Mouse (Mus musculus): ENCODE results near the gene Fsip1. TPM values are rescaled to one million over a fixed set of nuclear protein-coding genes. Genes with fewer than 3 reads are reported as not detected.

Fsip1 gene
- polyA plus RNA-seq, 1 experiment from 2014 or later, result not detected

DNA sequence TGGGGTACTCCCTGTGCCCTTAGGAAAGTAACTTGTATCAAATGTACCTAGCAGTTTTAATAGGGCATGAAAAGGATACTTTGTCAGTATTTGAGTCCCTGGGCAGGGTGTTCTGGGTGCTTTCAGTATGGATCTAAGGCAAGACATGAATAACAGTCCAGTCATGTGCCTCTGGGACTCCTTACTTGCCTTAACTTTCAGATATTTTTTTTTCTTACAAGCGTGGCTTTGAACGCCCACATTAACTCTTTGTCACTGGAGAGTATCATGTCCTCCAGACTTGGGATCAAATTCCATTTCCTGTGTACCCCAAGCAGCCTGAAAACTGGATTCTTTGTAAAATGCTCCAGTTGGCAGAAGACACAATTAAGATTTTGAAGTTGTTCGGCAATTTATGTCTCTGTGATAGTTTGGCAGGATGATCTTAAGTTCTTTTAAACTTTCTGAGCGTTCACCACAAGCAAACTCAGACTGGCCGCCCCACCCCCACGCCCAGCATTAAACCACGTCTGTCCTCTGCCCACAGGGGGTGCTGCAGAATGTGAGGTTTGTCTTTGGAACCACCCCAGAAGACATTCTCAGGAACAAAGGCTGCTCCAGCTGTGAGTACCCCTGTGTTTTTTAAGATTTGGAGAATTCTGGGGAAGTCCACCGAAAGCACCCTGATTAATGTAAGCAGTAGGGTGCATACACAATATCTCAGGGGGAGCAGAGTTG, 142.8 kb downstream of the Fsip1 start:
- Histone ChIP-seq H3K9ac (peak overlapping the region; percentile 85), H3K27ac (replicated peaks) (no peak overlapping the region), H3K4me3 (peak overlapping the region; percentile 68), H3K27me3 (replicated peaks) (peaks cover 10% of the 10 kb centered on the region; the same call in 1 of the 2 replicates), H3K9me3 (no peaks in the 10 kb centered on the region), H3K4me2 (peak overlapping the region; percentile 94), H3K4me1 (peaks cover 51% of the 10 kb centered on the region), H3K36me3 (peaks cover 47% of the 10 kb centered on the region)
- no peak for ATAC-seq (ENCODE audit: extremely low read depth, insufficient number of reproducible peaks, low FRiP score, low TSS enrichment)
- WGBS, result 48% methylated on average over 8 of the region's 8 CpGs

DNA sequence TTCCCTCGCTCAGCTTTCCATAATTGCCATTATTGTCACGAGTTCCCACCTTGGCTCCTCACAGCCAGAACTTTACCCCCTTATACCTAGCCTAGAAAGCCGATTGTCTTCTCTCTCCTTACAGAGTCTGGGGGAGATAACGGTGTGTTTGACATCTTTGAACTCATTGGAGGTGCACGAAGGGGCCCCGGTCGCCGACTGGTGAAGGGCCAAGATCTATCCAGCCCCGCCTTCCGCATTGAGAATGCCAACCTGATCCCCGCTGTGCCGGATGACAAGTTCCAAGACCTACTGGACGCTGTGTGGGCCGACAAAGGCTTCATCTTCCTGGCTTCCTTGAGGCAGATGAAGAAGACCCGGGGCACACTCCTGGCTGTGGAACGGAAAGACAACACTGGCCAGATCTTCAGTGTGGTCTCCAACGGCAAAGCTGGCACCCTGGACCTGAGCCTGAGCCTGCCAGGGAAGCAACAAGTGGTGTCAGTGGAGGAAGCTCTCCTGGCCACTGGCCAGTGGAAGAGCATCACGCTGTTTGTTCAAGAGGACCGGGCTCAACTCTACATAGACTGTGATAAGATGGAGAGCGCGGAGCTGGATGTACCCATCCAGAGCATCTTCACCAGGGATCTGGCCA, 143.8 kb downstream of the Fsip1 start:
- Histone ChIP-seq H3K36me3 (peaks cover 37% of the 10 kb centered on the region), H3K4me3 (peak overlapping the region; percentile 68), H3K9me3 (no peaks in the 10 kb centered on the region), H3K9ac (peak overlapping the region; percentile 85), H3K27ac (replicated peaks) (peak overlapping the region; percentile 45), H3K4me1 (peaks cover 51% of the 10 kb centered on the region), H3K4me2 (peak overlapping the region; percentile 94), H3K27me3 (replicated peaks) (peaks cover 10% of the 10 kb centered on the region; the same call in 1 of the 2 replicates)
- WGBS, result 30% methylated on average over 21 of the region's 21 CpGs
- ATAC-seq (ENCODE audit: extremely low read depth, insufficient number of reproducible peaks, low FRiP score, low TSS enrichment), result no peak

DNA sequence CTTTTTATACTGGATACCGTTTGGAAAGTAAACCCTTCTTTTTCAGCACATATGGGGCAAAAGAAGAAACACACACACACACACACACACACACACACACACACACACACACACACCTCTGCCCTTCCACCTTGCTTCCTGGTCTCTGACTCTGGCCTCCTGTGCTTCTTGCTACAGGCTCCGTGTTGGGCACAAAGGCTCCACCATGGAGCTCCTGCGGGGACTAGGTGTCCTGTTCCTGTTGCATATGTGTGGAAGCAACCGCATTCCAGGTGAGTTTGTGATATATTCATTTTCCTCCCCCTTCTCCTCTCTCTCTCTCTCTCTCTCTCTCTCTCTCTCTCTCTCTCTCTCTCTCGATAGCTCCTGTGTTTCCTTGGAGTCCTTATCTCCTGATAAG, 144.3 kb downstream of the Fsip1 start:
- H3K9ac ChIP-seq, result peak overlapping the region; percentile 85
- peak overlapping the region; percentile 68 for H3K4me3 ChIP-seq
- peaks cover 32% of the 10 kb centered on the region for H3K36me3 ChIP-seq
- peaks cover 10% of the 10 kb centered on the region; the same call in 1 of the 2 replicates for H3K27me3 ChIP-seq (replicated peaks)
- peaks cover 51% of the 10 kb centered on the region for H3K4me1 ChIP-seq
- ATAC-seq (ENCODE audit: extremely low read depth, insufficient number of reproducible peaks, low FRiP score, low TSS enrichment), result no peak
- H3K27ac ChIP-seq (replicated peaks), result peak overlapping the region; percentile 45; the same call in 1 of the 2 replicates
- H3K4me2 ChIP-seq, result peak overlapping the region; percentile 94
- H3K9me3 ChIP-seq, result no peaks in the 10 kb centered on the region
- whole genome bisulfite sequencing, result 11% methylated on average over 5 of the region's 5 CpGs

DNA sequence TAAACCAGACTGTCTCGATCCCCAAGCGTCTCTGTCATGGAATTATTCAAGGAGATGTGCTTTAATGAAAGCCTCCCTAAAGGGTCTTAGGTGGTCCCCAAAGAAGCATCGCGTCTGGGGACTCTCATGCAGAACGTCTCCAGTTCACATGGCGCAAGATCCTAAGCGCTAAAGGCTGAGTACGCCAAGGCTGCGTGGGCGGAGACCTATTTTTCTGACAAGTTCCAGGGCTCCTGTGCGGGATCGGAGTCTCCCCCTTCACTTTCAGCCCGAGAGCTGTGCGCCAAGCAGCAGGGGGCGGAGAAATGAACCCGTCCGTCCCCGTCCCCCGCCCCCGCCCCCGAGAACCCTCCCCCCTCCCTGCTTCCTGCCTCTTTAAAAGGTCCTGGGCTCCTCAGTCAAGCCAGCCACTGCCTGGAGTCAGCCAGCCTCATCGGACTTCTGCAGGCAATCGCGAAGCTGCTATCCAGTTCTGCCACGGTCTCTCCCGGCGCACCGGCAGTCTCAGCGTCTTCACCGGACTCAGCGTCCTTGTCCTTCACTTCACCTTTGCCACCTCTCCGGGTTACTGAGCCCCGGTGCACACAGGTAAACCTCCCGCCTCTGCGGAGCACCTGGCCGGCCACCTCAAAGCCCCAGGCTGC, 145.2 kb downstream of the Fsip1 start, which contains the start of gene Thbs1:
Gene Thbs1, plus strand, starts transcription at position 389 of the 644 bp plus-strand sequence.
- peaks cover 24% of the 10 kb centered on the region for H3K36me3 ChIP-seq
- peak; percentile 55; the same call in 1 of the 2 replicates for ATAC-seq (ENCODE audit: extremely low read depth, insufficient number of reproducible peaks, low FRiP score, low TSS enrichment)
- peak within 1 kb of the TSS; percentile 68 for H3K4me3 ChIP-seq
- peak within 1 kb of the TSS; percentile 85 for H3K9ac ChIP-seq
- H3K4me1 ChIP-seq, result peaks cover 51% of the 10 kb centered on the region
- H3K27ac ChIP-seq (replicated peaks), result peak within 1 kb of the TSS; percentile 77
- H3K27me3 ChIP-seq (replicated peaks), result peaks cover 10% of the 10 kb centered on the region; the same call in 1 of the 2 replicates
- H3K4me2 ChIP-seq, result peak within 1 kb of the TSS; percentile 94
- H3K9me3 ChIP-seq, result no peaks in the 10 kb centered on the region
- under 1% methylated on average over 36 of the region's 36 CpGs for WGBS

DNA sequence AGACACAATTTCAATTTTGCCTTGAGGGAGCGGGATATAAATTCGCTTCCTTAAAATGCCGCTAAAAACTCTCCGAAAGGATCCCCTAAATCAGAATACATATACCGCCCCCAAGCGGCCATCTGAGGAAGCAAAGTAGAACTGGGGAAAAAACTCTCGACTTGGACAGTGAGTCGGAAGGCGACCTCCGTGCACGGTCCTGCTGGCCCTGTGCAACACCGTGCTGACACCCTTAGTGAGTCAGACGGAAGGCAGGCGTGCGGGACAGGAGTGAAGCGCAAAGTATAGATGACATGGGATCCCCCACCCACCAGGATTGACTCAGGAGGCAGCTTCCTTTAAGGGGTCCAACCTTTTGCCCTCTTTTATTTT, 145.7 kb downstream of the Fsip1 start:
- Histone ChIP-seq H3K27me3 (replicated peaks) (peaks cover 10% of the 10 kb centered on the region; the same call in 1 of the 2 replicates), H3K9me3 (no peaks in the 10 kb centered on the region), H3K27ac (replicated peaks) (peak overlapping the region; percentile 77), H3K36me3 (peaks cover 19% of the 10 kb centered on the region), H3K4me2 (peak overlapping the region; percentile 94), H3K4me1 (peaks cover 51% of the 10 kb centered on the region), H3K9ac (peak overlapping the region; percentile 85), H3K4me3 (peak overlapping the region; percentile 68)
- peak; percentile 64 for ATAC-seq (ENCODE audit: extremely low read depth, insufficient number of reproducible peaks, low FRiP score, low TSS enrichment)
- WGBS, result under 1% methylated on average over 16 of the region's 16 CpGs

DNA sequence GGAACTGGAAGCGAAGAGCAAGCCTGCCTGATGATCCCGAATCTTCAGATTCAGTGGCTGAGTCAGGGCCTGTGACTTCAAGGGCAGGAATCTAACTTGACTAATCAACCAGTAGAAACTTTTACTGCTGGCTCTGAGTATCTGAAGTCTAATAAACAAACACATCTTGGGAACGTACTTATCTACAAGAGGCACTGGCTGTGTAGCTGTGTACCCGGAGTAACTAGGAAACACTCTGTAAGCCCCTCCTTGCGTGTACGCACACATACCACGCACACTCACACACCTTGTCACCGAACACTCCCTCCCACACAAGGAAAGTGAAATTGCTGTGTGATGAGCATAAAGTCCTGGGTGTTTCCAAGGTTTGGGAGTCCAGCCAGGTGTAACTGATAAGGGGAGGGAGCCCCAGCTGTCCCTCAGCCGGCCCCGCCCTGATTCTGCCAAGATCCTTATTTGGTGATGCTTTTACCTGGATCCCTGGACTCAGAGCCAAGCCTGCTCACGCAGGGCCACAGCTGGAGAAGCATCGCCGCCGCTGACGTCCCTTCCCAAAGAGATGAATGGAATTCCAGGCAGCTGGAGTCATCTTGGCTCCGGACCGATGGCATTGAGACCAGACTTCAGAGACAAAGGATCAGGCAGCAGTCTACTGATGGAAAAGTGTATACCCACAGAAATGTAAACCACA, 146.4 kb downstream of the Fsip1 start:
- H3K27ac ChIP-seq (replicated peaks), result peak overlapping the region; percentile 77; the same call in 1 of the 2 replicates
- peak overlapping the region; percentile 94 for H3K4me2 ChIP-seq
- H3K4me1 ChIP-seq, result peaks cover 44% of the 10 kb centered on the region
- peak overlapping the region; percentile 68 for H3K4me3 ChIP-seq
- H3K36me3 ChIP-seq, result peaks cover 11% of the 10 kb centered on the region
- H3K9ac ChIP-seq, result peak overlapping the region; percentile 85
- peaks cover 10% of the 10 kb centered on the region; the same call in 1 of the 2 replicates for H3K27me3 ChIP-seq (replicated peaks)
- ATAC-seq (ENCODE audit: extremely low read depth, insufficient number of reproducible peaks, low FRiP score, low TSS enrichment), result no peak
- H3K9me3 ChIP-seq, result no peaks in the 10 kb centered on the region
- WGBS, result 25% methylated on average over 17 of the region's 17 CpGs

DNA sequence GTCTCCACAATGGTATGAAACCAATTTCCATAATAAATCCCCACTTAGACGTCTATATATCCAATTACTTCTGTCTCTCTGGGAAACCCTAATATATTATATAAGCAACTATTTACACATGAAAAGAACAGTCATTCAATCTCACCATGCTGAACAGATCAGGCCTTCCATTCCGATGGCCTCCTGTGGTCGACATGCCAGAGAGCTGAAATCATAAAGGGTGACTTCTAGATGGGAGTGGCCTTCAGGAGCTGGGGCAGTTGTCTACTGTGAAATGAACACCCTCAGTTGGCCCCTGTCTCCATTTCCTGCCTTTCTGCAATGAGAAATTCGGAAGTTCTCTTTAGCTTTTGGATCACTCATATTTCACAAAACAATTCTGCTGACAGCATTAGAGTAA, 154.6 kb downstream of the Fsip1 start:
- Histone ChIP-seq H3K27ac (replicated peaks) (no peak overlapping the region), H3K27me3 (replicated peaks) (no peaks in the 10 kb centered on the region), H3K36me3 (no peaks in the 10 kb centered on the region), H3K9ac (no peak overlapping the region), H3K4me2 (no peak overlapping the region), H3K4me1 (no peaks in the 10 kb centered on the region), H3K9me3 (no peaks in the 10 kb centered on the region), H3K4me3 (no peak overlapping the region)
- ATAC-seq (ENCODE audit: extremely low read depth, insufficient number of reproducible peaks, low FRiP score, low TSS enrichment), result no peak
- 58% methylated on average over 4 of the region's 4 CpGs for WGBS

DNA sequence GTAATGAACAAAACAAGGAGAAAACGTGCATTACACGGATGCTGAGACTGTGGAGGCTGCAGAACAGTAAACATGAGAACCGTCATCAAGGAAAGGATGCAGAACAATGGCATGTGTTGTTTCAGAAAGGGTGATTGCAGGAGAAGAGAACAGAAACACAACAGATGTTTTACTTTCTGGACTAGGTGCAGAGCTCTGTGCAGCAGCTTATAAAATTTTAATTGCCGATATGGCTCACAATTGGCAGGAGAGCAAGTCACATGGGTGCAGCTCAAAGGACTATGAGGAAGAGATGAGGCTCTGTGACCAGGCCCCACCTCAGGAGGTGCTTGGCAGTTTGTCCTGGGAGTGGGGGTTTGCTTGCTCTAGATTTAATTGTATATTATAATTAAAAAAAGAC, 157.7 kb downstream of the Fsip1 start:
- no peak for ATAC-seq (ENCODE audit: extremely low read depth, insufficient number of reproducible peaks, low FRiP score, low TSS enrichment)
- H3K27me3 ChIP-seq (replicated peaks), result no peaks in the 10 kb centered on the region
- no peaks in the 10 kb centered on the region for H3K4me1 ChIP-seq
- no peak overlapping the region for H3K9ac ChIP-seq
- WGBS, result 70% methylated on average over 4 of the region's 4 CpGs
- no peaks in the 10 kb centered on the region for H3K9me3 ChIP-seq
- no peak overlapping the region for H3K27ac ChIP-seq (replicated peaks)
- no peak overlapping the region for H3K4me2 ChIP-seq
- no peaks in the 10 kb centered on the region for H3K36me3 ChIP-seq
- no peak overlapping the region for H3K4me3 ChIP-seq

DNA sequence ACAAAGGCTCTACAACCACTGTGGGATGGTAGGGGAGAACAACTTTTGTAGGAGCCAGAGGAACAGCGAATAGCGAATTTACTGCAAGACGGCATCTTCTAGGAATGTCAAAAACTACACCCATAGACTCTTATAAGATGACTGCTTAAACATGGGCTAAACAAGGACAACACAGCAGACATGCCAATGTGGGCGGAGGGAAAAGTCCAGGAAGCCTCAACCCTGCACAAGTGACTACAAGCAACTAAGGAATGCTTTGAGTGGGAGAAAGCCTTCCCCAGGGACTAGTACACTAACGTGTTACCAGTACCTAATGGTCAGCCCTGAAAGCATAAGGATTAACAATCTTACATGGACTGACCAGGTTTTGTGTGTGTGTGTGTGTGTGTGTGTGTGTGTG, 165.5 kb downstream of the Fsip1 start:
- Histone ChIP-seq H3K27ac (replicated peaks) (no peak overlapping the region), H3K4me3 (no peak overlapping the region), H3K27me3 (replicated peaks) (no peaks in the 10 kb centered on the region), H3K4me1 (no peaks in the 10 kb centered on the region), H3K9ac (no peak overlapping the region), H3K9me3 (no peaks in the 10 kb centered on the region), H3K4me2 (no peak overlapping the region), H3K36me3 (no peaks in the 10 kb centered on the region)
- WGBS, result 80% methylated on average over 5 of the region's 5 CpGs
- ATAC-seq (ENCODE audit: extremely low read depth, insufficient number of reproducible peaks, low FRiP score, low TSS enrichment), result no peak

DNA sequence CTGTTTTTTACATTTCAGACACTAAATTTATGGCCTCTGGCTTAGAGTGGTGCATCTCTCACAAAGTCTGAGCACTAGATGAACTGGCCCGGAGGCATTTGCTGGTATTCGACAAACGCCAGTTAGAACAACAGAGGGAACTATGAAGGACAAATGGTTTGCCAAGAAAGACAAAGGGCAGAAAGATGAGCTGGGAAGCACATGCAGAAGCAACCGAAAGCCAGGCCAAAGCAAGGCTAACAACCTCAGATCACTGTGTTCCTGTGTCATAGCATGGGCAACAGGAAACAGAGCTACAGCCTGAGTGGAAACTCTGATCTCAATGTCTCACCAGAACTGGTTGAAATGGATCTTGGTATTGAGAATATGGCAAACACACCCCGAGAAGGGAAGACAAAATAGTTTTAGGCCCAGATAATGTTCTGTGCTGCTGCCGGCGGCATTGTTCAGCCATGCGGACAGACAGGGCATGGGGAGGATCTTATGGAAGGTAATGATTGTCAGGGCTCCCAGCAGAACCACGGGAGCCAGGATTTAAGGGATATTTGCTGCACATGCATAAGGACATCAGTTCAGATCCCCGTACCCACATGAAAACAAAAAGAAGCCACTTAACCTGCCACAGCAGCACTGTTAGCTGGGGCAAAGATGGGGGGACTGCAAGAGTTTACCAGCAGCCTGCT, 169.6 kb downstream of the Fsip1 start:
- 70% methylated on average over 10 of the region's 10 CpGs for WGBS
- no peak for ATAC-seq (ENCODE audit: extremely low read depth, insufficient number of reproducible peaks, low FRiP score, low TSS enrichment)

More for the DNA sequence above, 169.6 kb downstream of the Fsip1 start:
- H3K36me3 ChIP-seq, result no peaks in the 10 kb centered on the region
- H3K9ac ChIP-seq, result no peak overlapping the region
- peaks cover 13% of the 10 kb centered on the region for H3K4me1 ChIP-seq
- no peaks in the 10 kb centered on the region for H3K9me3 ChIP-seq
- H3K27ac ChIP-seq (replicated peaks), result no peak overlapping the region
- no peak overlapping the region for H3K4me3 ChIP-seq
- H3K27me3 ChIP-seq (replicated peaks), result no peaks in the 10 kb centered on the region
- H3K4me2 ChIP-seq, result no peak overlapping the region

Measured in heart, embryonic 13.5 days (tissue).